Mouse (Mus musculus) G1E (cell line): ENCODE measurements around the gene Arhgap32.

ENCODE experiments used
- CTCF ChIP-seq: IDR thresholded peaks from 2 replicates; pipeline ENCODE4 v1.5.1; 2012; ENCODE audit warnings: low read depth, low read length, inconsistent platforms, mixed read lengths
- GATA1 ChIP-seq: IDR thresholded peaks from 2 replicates; pipeline ENCODE4 v1.6.1; 2012; ENCODE audit warnings: borderline replicate concordance, low read length, inconsistent platforms, mixed read lengths
- TAL1 ChIP-seq: conservative IDR thresholded peaks from 2 replicates; pipeline ENCODE4 v1.6.1; 2012; ENCODE audit warnings: low read depth, low read length, inconsistent platforms, mixed read lengths

DNA sequence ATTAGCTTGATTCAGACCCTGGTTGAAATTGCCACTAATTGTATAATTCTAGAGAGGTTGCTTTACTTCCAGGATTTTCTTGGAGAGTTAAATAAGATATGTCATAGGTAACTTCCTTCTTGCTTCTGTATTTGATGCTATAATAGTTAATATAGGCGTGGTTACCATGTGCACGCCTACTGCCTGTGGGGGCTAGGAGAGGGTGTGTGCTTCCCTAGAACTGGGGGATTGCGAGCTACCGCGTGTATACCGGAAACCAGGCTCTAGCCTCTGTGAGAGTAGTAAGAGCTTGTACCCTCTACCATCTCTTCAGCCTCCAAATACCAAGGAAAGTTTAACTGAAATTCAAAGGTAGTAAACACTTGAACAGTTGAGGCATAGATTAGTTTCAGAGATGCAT is 43.2 kb upstream of the Arhgap32 start:
- TF ChIP-seq CTCF (no peak), GATA1 (no peak), TAL1 (no peak)
